Mouse (Mus musculus) hindbrain, embryonic 10.5 days (tissue): ENCODE data around the gene Cnih2. TPM values are rescaled to one million over a fixed set of nuclear protein-coding genes. Genes with fewer than 3 reads are reported as not detected.

ENCODE experiments used
- DNase-seq: peaks from one replicate; pipeline ENCODE4 v3.0.0-alpha.2; 2017; ENCODE audit warnings: low spot score
- H3K27ac ChIP-seq: fragments of 300-500 bp; sonication (generic); 2 replicates; pipeline ENCODE4 v1.5.1; 2016; ENCODE audit warnings: mild to moderate bottlenecking, moderate library complexity
- H3K27me3 ChIP-seq: fragments of 300-500 bp; sonication (generic); 2 replicates; pipeline ENCODE4 v1.6.1; 2016; ENCODE audit warnings: mild to moderate bottlenecking; ENCODE audit not compliant: poor library complexity, insufficient read depth, severe bottlenecking
- H3K36me3 ChIP-seq: fragments of 300-500 bp; sonication (generic); 2 replicates; pipeline ENCODE4 v1.6.1; 2016; ENCODE audit warnings: mild to moderate bottlenecking, moderate library complexity
- H3K4me1 ChIP-seq: fragments of 300-500 bp; sonication (generic); replicated peaks from 2 replicates; pipeline ENCODE4 v1.6.1; 2016; ENCODE audit warnings: mild to moderate bottlenecking
- H3K4me3 ChIP-seq: fragments of 300-500 bp; sonication (generic); 2 replicates; pipeline ENCODE4 v1.5.1; 2016; ENCODE audit warnings: mild to moderate bottlenecking, moderate library complexity
- H3K9me3 ChIP-seq: fragments of 300-500 bp; sonication (generic); 2 replicates; pipeline ENCODE4 v1.6.1; 2016; ENCODE audit warnings: mild to moderate bottlenecking, moderate library complexity
- WGBS: fragments of 180-500 bp; shearing (Covaris S2); methylation state at CpG from one replicate; pipeline ENCODE4 v1.1.7; 2016; 5-methylcytosine and 5-hydroxymethylcytosine counted together
- polyA plus RNA-seq: library from polyadenylated mRNA; unstranded; fragments of >200 nt; fragmentation: Nextera tagmentation; extraction: Ambion mirVana; gene quantifications from 2 replicates; pipeline ENCODE4 v1.2.1, GENCODE M21; 2016

Cnih2 gene
- polyA plus RNA-seq = 42.1 and 115 TPM in 2 replicates

- DNase-seq = peak; percentile 73
- peaks cover 12% of the 10 kb centered on the region; the same call in 1 of the 2 replicates for H3K27me3 ChIP-seq
- peak within 1 kb of the TSS; percentile 94 for H3K27ac ChIP-seq
- peaks cover 45% of the 10 kb centered on the region for H3K36me3 ChIP-seq
- no peaks in the 10 kb centered on the region for H3K9me3 ChIP-seq
- WGBS = 3% methylated on average over 33 of the region's 48 CpGs
- peak within 1 kb of the TSS; percentile 71 for H3K4me3 ChIP-seq
- H3K4me1 ChIP-seq = peaks cover 67% of the 10 kb centered on the region
These were observed at the start of gene Cnih2 for GRCm38 (mm10) chr19:5098363-5099143. Gene Cnih2 (minus strand): TSS chr19:5098521.

GRCm38 (mm10) chr19:5139640-5140039 lies 41.3 kb upstream of the Cnih2 start:
- 4% methylated on average over 2 of the region's 2 CpGs for WGBS
- peaks cover 68% of the 10 kb centered on the region for H3K36me3 ChIP-seq

GRCm38 (mm10) chr19:5131237-5131636 lies 32.9 kb upstream of the Cnih2 start:
- Histone ChIP-seq H3K4me1 (peaks cover 6% of the 10 kb centered on the region), H3K9me3 (no peaks in the 10 kb centered on the region), H3K4me3 (no peak overlapping the region), H3K36me3 (peaks cover 25% of the 10 kb centered on the region), H3K27me3 (no peaks in the 10 kb centered on the region), H3K27ac (no peak overlapping the region)
- 86% methylated on average over 4 of the region's 4 CpGs for WGBS
- no peak for DNase-seq

More at GRCm38 (mm10) chr19:5139640-5140039, 41.3 kb upstream of the Cnih2 start:
- Histone ChIP-seq H3K4me1 (no peaks in the 10 kb centered on the region), H3K9me3 (no peaks in the 10 kb centered on the region), H3K27ac (no peak overlapping the region), H3K27me3 (no peaks in the 10 kb centered on the region), H3K4me3 (no peak overlapping the region)
- peak; percentile 44 for DNase-seq

GRCm38 (mm10) chr19:5129770-5130169 lies 31.4 kb upstream of the Cnih2 start:
- 56% methylated on average over 1 of the region's 1 CpGs for WGBS
- no peaks in the 10 kb centered on the region for H3K9me3 ChIP-seq
- H3K4me3 ChIP-seq = no peak overlapping the region
- H3K36me3 ChIP-seq = peaks cover 17% of the 10 kb centered on the region
- DNase-seq = no peak
- H3K27me3 ChIP-seq = no peaks in the 10 kb centered on the region
- H3K27ac ChIP-seq = no peak overlapping the region
- peaks cover 6% of the 10 kb centered on the region for H3K4me1 ChIP-seq

GRCm38 (mm10) chr19:5124055-5124614 lies 25.8 kb upstream of the Cnih2 start:
- 76% methylated on average over 7 of the region's 7 CpGs for WGBS
- Histone ChIP-seq H3K4me1 (0 out of 2 replicates have a peak, but pooled peaks cover under 1% of the 10 kb centered on the region), H3K27ac (no peak overlapping the region), H3K9me3 (no peaks in the 10 kb centered on the region), H3K36me3 (no peaks in the 10 kb centered on the region), H3K4me3 (no peak overlapping the region), H3K27me3 (peaks cover 5% of the 10 kb centered on the region)
- no peak for DNase-seq

- Histone ChIP-seq H3K4me1 (peaks cover 9% of the 10 kb centered on the region), H3K9me3 (no peaks in the 10 kb centered on the region), H3K36me3 (no peaks in the 10 kb centered on the region), H3K27me3 (peaks cover 10% of the 10 kb centered on the region), H3K4me3 (no peak overlapping the region), H3K27ac (no peak overlapping the region)
- DNase-seq = no peak
- 81% methylated on average over 3 of the region's 3 CpGs for WGBS
These were observed 24.9 kb upstream of the Cnih2 start for GRCm38 (mm10) chr19:5123241-5123640.

GRCm38 (mm10) chr19:5122492-5122891 lies 24.2 kb upstream of the Cnih2 start:
- 77% methylated on average over 10 of the region's 10 CpGs for WGBS
- Histone ChIP-seq H3K9me3 (no peaks in the 10 kb centered on the region), H3K4me1 (peaks cover 12% of the 10 kb centered on the region), H3K36me3 (no peaks in the 10 kb centered on the region), H3K27me3 (peaks cover 10% of the 10 kb centered on the region), H3K27ac (no peak overlapping the region), H3K4me3 (no peak overlapping the region)
- no peak for DNase-seq

GRCm38 (mm10) chr19:5118384-5118698 lies 20.0 kb upstream of the Cnih2 start, which contains the start of gene Klc2:
Gene Klc2 (minus strand): TSS chr19:5118560.
- Histone ChIP-seq H3K4me1 (peaks cover 24% of the 10 kb centered on the region), H3K27ac (peak within 1 kb of the TSS; percentile 93)
- DNase-seq = no peak

GRCm38 (mm10) chr19:5117494-5118383 lies 19.4 kb upstream of the Cnih2 start:
- Histone ChIP-seq H3K9me3 (no peaks in the 10 kb centered on the region), H3K4me3 (peak overlapping the region; percentile 94), H3K4me1 (peaks cover 24% of the 10 kb centered on the region), H3K27me3 (peaks cover 10% of the 10 kb centered on the region), H3K36me3 (peaks cover 35% of the 10 kb centered on the region), H3K27ac (peak overlapping the region; percentile 93)
- peak; percentile 92 for DNase-seq
- under 1% methylated on average over 80 of the region's 83 CpGs for WGBS

More at GRCm38 (mm10) chr19:5118384-5118698, 20.0 kb upstream of the Cnih2 start, which contains the start of gene Klc2:
- WGBS = under 1% methylated on average over 18 of the region's 18 CpGs
- peaks cover 29% of the 10 kb centered on the region for H3K36me3 ChIP-seq
- no peaks in the 10 kb centered on the region for H3K9me3 ChIP-seq
- H3K4me3 ChIP-seq = peak within 1 kb of the TSS; percentile 94
- H3K27me3 ChIP-seq = peaks cover 10% of the 10 kb centered on the region

- peaks cover 20% of the 10 kb centered on the region for H3K4me1 ChIP-seq
- H3K9me3 ChIP-seq = no peaks in the 10 kb centered on the region
- DNase-seq = no peak
- peaks cover 74% of the 10 kb centered on the region for H3K36me3 ChIP-seq
- no peak overlapping the region for H3K4me3 ChIP-seq
- no peak overlapping the region for H3K27ac ChIP-seq
- 94% methylated on average over 7 of the region's 7 CpGs for WGBS
- peaks cover 2% of the 10 kb centered on the region; the same call in 1 of the 2 replicates for H3K27me3 ChIP-seq
These were observed 15.5 kb upstream of the Cnih2 start for GRCm38 (mm10) chr19:5113783-5114182.

- no peak overlapping the region for H3K4me3 ChIP-seq
- no peaks in the 10 kb centered on the region for H3K9me3 ChIP-seq
- H3K27me3 ChIP-seq = no peaks in the 10 kb centered on the region
- peaks cover 33% of the 10 kb centered on the region for H3K4me1 ChIP-seq
- DNase-seq = peak; percentile 26
- peaks cover 76% of the 10 kb centered on the region for H3K36me3 ChIP-seq
- no peak overlapping the region for H3K27ac ChIP-seq
- WGBS = 76% methylated on average over 19 of the region's 19 CpGs
These were observed 11.5 kb upstream of the Cnih2 start for GRCm38 (mm10) chr19:5109659-5110453.

GRCm38 (mm10) chr19:5108702-5109101 lies 10.4 kb upstream of the Cnih2 start:
- Histone ChIP-seq H3K27ac (no peak overlapping the region), H3K27me3 (no peaks in the 10 kb centered on the region), H3K9me3 (no peaks in the 10 kb centered on the region), H3K4me1 (peaks cover 35% of the 10 kb centered on the region), H3K4me3 (no peak overlapping the region), H3K36me3 (peaks cover 77% of the 10 kb centered on the region)
- no peak for DNase-seq
- 59% methylated on average over 4 of the region's 4 CpGs for WGBS
